Mouse (Mus musculus) small intestine, adult 2 months (tissue): ENCODE results near the gene Pknox2.

Experiments
- CTCF ChIP-seq: fragments of 200-500 bp; IDR thresholded peaks from 2 replicates; pipeline ENCODE4 v1.5.1; 2012; ENCODE audit warnings: low read depth, mild to moderate bottlenecking, control low read depth, inconsistent platforms, low read length, moderate library complexity, mixed read lengths; ENCODE audit not compliant: insufficient replicate concordance, insufficient read length; ENCODE audit errors: extremely low read depth
- POLR2A ChIP-seq: fragments of 200-500 bp; IDR thresholded peaks from 2 replicates; pipeline ENCODE4 v1.6.1; 2012; ENCODE audit warnings: low read depth, mild to moderate bottlenecking, control low read depth, inconsistent platforms, low read length, moderate library complexity

DNA sequence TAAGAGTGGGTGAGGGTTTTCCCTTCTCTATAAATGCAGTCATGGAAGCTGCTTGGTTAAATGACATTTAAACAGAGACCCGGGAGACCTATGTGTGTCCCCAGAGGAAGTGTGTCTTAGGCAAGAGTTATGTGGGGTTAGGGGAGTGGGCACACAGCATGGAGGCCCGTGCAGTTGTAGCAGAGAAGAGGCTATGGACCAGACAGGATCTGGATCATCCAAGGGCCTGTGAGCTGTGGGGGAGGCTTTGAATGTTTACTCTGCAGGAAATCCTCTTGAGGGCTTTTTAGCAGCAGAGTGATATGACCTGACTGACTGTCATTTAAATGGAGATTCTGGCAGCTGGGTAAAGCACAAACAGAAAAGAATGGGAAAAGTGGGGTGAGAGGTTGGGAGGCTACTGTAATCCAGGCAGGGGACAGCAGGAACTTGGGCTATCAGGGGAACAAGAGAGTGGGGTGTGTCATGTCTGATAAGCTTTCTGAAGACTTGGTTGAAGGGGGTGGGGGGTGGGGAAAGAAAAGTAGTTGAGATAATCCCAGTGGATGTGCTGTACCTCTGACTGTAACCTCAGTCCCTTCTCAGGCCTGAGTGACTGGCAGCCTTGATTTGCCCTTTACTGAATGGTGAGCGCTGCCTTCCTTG, 125.5 kb downstream of the Pknox2 start:
- TF ChIP-seq CTCF (no peak), POLR2A (no peak)
